Mouse (Mus musculus) heart, adult 2 months (tissue): ENCODE measurements around the gene Ctsw. TPM values are rescaled to one million over a fixed set of nuclear protein-coding genes. Genes with fewer than 3 reads are reported as not detected.

Experiments used
- DNase-seq, 2 experiments: peaks; one replicate each; pipeline ENCODE4 v3.0.0; 2021
- H3K27ac ChIP-seq: fragments of 200-600 bp; 2 replicates; pipeline ENCODE4 v1.8.1; 2022
- H3K27me3 ChIP-seq: fragments of 200-500 bp; 2 replicates; pipeline ENCODE4 v1.6.1; 2012; ENCODE audit warnings: mild to moderate bottlenecking, low read length, inconsistent platforms, mixed read lengths; ENCODE audit not compliant: control insufficient read depth, insufficient read depth
- H3K36me3 ChIP-seq: fragments of 200-500 bp; 2 replicates; pipeline ENCODE4 v1.6.1; 2012; ENCODE audit warnings: low read length, inconsistent platforms; ENCODE audit not compliant: control insufficient read depth, insufficient read depth
- H3K4me1 ChIP-seq: fragments of 200-500 bp; 2 replicates; pipeline ENCODE4 v1.6.1; 2011; ENCODE audit warnings: low read length; ENCODE audit not compliant: control insufficient read depth, insufficient read depth
- H3K4me3 ChIP-seq: fragments of 200-600 bp; 2 replicates; pipeline ENCODE4 v1.8.1; 2022
- H3K79me2 ChIP-seq: fragments of 200-500 bp; replicated peaks from 2 replicates; pipeline ENCODE4 v1.6.1; 2012; ENCODE audit warnings: mild to moderate bottlenecking, inconsistent platforms, low read length, moderate library complexity, mixed read lengths; ENCODE audit not compliant: control insufficient read depth, insufficient read depth
- H3K9ac ChIP-seq: fragments of 200-500 bp; 2 replicates; pipeline ENCODE4 v1.6.1; 2012; ENCODE audit warnings: low read depth, mild to moderate bottlenecking, control low read depth, inconsistent platforms, low read length, mixed read lengths
- CTCF ChIP-seq: fragments of 200-600 bp; IDR thresholded peaks from 2 replicates; pipeline ENCODE4 v1.8.1; 2022; ENCODE audit warnings: antibody characterized with exemption, mild to moderate bottlenecking, moderate library complexity
- EP300 ChIP-seq: fragments of 200-500 bp; IDR thresholded peaks from 2 replicates; pipeline ENCODE4 v1.6.1; 2011; ENCODE audit warnings: low read depth, low read length, control low read depth; ENCODE audit not compliant: insufficient read depth
- POLR2A ChIP-seq: fragments of 200-500 bp; IDR thresholded peaks from 2 replicates; pipeline ENCODE4 v1.6.1; 2011; ENCODE audit warnings: mild to moderate bottlenecking, low read depth, low read length, control low read depth; ENCODE audit not compliant: insufficient read depth
- WGBS: fragments of 180-500 bp; shearing (Covaris S2); methylation state at CpG from one replicate; pipeline ENCODE4 v1.1.7; 2018; 5-methylcytosine and 5-hydroxymethylcytosine counted together
- intact Hi-C: fragments of 180-260 bp; cut with DNase I; formaldehyde crosslinking; loops from one replicate; pipeline ENCODE4 v1.15.1; 2025
- polyA plus RNA-seq: library from polyadenylated mRNA; depleted of rRNA; stranded (reverse); fragments of >200 nt; gene quantifications from 2 replicates; pipeline ENCODE4 v1.2.3, GENCODE M21; 2012
- total RNA-seq, 2 experiments: library from RNA; stranded (reverse); gene quantifications; 2 replicates each; pipeline ENCODE4 v1.2.3; 2021

Gene Ctsw
- total and polyA plus RNA-seq, 3 experiments: 0.32 to 2.0 (median 0.42) TPM

DNA sequence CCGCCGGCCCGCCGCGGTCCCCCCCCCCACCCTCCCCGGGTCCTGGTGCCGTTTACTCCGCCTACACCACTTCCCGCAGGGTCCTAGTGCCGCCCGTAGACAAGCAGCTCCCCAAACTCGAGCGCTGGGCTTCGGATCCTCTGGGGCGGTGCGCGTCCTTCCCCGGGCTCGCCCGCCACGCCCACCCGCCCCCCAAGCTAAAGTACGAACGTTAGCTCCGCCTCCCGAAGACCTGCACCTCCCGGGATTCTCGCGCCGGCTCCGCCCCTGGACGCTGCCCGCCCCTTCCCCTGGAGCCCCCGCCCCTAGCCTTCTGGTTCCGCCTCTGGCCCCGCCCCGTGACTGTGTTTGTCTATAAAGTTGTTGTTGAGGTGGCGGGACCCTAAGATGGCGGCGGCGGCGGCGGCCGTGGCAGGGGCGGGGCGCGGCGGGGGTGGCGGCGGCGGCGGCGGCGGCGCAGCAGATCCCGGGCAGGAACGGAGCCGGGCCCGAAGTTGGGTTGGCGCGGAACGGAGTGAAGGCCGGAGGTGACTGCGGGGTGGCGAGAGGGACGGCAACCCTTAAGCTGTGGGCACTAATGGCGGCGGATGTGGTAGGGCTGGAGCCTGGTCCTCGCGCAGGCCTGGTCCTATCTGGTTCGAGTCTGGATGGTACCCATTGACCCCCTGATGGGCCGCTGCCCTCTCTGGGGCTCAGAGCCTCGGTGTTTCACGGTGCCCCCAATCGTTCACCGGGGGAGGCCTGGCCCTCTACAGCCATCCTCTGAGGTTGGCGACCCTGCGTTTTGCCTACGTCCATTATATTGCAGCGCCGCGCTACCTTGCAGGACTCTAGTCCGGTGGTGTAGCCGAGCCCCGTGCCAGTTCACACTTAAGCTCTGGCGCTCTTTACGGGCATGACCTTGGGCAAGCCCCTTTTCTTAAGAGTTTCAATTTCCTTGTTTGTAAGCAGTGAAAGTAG, 43.2 kb downstream of the Ctsw start, which contains the start of the genes Drap1 and AI837181:
Gene Drap1 (minus strand): TSS at position 198 of the 960 bp plus-strand sequence.
Gene AI837181 (plus strand): TSS at position 363 of the 960 bp plus-strand sequence.
- Histone ChIP-seq H3K27me3 (no peaks in the 10 kb centered on the region), H3K4me1 (peaks cover 15% of the 10 kb centered on the region), H3K27ac (peak within 1 kb of the TSS; percentile 97), H3K79me2 (peaks cover 6% of the 10 kb centered on the region; the same call in 1 of the 2 replicates), H3K9ac (peak within 1 kb of the TSS; percentile 96), H3K4me3 (peak within 1 kb of the TSS; percentile 95), H3K36me3 (peaks cover 2% of the 10 kb centered on the region)
- peak; percentile 93 to 94 for DNase-seq
- intact Hi-C loops: loop anchor here (1.0 to 2.0 kb wide), 2 partner anchors 36 to 63 kb away; partner anchors contain the start of genes Mus81 and Sart1
- TF ChIP-seq CTCF: no peak
- no peak for TF ChIP-seq EP300
- TF ChIP-seq POLR2A: 0 out of 2 replicates have a peak, but pooled peaks have one; percentile 4
- under 1% methylated on average over 84 of the region's 87 CpGs for WGBS

DNA sequence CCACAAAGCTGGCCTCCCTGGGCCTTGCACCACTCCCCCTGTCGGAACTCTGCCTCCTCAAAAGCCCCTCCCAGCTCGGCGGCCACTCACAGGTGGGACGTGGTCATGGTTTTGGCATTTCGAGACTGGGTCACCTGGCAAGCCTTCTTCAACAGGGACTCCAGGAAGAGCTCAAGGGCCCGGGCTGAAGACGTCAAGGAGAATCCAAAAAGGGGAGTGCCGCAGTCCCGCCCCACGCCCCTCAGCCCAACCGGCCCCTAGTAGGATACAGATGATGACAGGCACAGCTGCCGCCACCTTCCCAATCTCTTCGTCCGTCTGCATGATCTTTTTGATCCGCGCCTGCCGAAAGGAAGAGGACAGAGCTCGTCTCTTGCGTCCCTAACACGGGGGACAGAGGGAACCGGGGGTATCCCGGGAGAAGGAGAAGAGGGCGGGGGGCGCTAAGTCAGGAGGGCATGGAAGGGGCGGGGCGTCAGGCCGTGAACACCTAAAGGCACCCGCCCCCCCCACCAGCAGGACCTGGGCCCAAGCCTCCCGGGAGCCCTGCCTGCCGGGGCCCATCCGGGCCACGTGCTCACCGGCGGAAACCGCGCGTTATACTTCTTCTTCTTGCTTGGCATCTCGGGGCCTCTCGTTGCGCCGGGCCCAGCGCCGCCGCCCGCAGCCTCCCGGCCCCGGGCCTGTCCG, 44.1 kb downstream of the Ctsw start:
- peak overlapping the region; percentile 92 for H3K4me3 ChIP-seq
- peak overlapping the region; percentile 80 for H3K9ac ChIP-seq
- WGBS: under 1% methylated on average over 42 of the region's 48 CpGs
- intact Hi-C loops: loop anchor here (2.0 kb wide), 1 partner anchor 35 kb away; the partner anchor contains the start of gene Sart1
- peaks cover 7% of the 10 kb centered on the region for H3K36me3 ChIP-seq
- H3K79me2 ChIP-seq: peaks cover 6% of the 10 kb centered on the region; the same call in 1 of the 2 replicates
- no peaks in the 10 kb centered on the region for H3K27me3 ChIP-seq
- H3K4me1 ChIP-seq: peaks cover 15% of the 10 kb centered on the region
- no peak for DNase-seq
- peak overlapping the region; percentile 90 for H3K27ac ChIP-seq
- TF ChIP-seq POLR2A: 0 out of 2 replicates have a peak, but pooled peaks have one; percentile 9
- TF ChIP-seq EP300: no peak
- TF ChIP-seq CTCF: no peak

DNA sequence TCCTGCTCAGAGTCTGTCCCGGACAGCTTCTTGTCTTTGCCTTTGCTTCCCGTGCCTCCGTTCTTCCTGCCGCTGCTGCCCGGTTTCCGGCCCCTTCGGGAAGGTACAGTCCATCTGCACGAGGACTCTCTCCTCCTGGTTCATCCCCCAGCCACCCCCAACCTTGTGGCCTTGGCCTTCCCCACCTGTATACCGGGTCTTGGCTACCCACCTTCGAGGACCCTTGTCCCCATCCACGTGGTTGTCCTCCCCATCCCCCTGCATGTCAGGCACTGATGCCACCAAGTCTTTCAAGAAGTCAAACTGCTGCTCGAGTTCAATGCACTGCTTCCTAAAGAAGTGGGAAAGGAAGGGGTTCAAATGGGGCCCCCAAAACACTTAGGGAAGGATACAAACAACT, 44.7 kb downstream of the Ctsw start:
- peaks cover 6% of the 10 kb centered on the region; the same call in 1 of the 2 replicates for H3K79me2 ChIP-seq
- 52% methylated on average over 12 of the region's 12 CpGs for WGBS
- intact Hi-C loops: no loop called here
- peak; percentile 22 to 50 for DNase-seq
- H3K9ac ChIP-seq: peak overlapping the region; percentile 80
- peak overlapping the region; percentile 90 for H3K27ac ChIP-seq
- TF ChIP-seq POLR2A (0 out of 2 replicates have a peak, but pooled peaks have one; percentile 28), CTCF (no peak), EP300 (no peak)
- peak overlapping the region; percentile 92 for H3K4me3 ChIP-seq
- peaks cover 15% of the 10 kb centered on the region for H3K4me1 ChIP-seq
- H3K36me3 ChIP-seq: peaks cover 7% of the 10 kb centered on the region
- no peaks in the 10 kb centered on the region for H3K27me3 ChIP-seq

DNA sequence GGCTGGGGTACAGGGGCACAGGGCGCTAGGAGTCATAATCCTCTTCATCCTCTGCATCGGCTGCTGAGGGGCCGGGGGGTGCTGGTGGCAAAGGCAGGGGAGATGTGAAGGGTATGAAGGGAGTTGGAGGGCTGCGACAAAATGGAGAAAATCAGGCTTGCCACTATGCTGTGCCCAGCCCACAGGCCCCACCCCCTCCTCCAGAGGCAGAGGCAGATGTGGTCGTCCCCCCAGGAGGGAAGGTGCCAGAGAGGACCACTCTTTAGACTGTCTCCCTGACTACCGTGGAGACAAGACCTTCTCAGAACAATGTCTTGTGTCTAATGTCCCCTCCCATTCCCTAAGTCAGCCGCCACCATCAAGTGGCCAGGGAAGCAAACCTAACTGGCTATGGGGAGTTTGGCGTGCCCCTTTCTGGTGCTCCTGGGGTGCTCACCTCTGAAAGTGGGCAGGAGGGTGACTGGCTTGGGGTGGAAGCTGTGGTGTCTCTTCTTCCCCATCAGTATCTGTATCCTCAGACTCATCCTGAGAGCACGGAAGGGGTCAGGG, 45.3 kb downstream of the Ctsw start:
- intact Hi-C loops: no loop called here
- H3K4me3 ChIP-seq: no peak overlapping the region
- TF ChIP-seq EP300 (0 out of 2 replicates have a peak, but pooled peaks have one; percentile 34), POLR2A (no peak)
- no peaks in the 10 kb centered on the region for H3K27me3 ChIP-seq
- peak overlapping the region; percentile 9 for H3K9ac ChIP-seq
- DNase-seq: no peak
- peaks cover 7% of the 10 kb centered on the region for H3K36me3 ChIP-seq
- H3K79me2 ChIP-seq: peaks cover 6% of the 10 kb centered on the region; the same call in 1 of the 2 replicates
- H3K27ac ChIP-seq: peak overlapping the region; percentile 90; the same call in 1 of the 2 replicates
- peaks cover 16% of the 10 kb centered on the region for H3K4me1 ChIP-seq
- WGBS: 77% methylated on average over 9 of the region's 9 CpGs

DNA sequence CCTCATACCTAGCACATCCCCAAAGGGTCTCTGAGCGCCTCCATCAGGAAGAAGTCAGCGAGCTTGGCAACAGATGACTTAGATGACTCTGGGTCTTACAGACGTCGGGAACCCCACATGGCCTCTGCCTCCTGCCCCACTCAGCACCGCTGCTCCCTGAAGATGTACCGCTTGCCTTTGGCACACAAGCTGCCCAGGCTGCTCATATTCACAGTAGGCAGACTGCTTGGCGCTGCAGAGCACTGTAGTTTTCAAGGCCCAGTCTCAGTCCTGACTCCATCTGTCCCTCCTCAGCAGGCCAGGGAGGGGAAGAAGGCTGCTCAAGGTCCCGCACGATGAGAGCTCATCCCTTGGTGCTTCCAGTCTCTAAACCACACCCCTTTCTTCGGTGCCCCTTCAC, 46.0 kb downstream of the Ctsw start:
- DNase-seq: no peak
- H3K4me3 ChIP-seq: no peak overlapping the region
- TF ChIP-seq EP300: 0 out of 2 replicates have a peak, but pooled peaks have one; percentile 7
- TF ChIP-seq CTCF: no peak
- TF ChIP-seq POLR2A: peak; percentile 19; the same call in 1 of the 2 replicates
- peaks cover 17% of the 10 kb centered on the region for H3K4me1 ChIP-seq
- H3K27ac ChIP-seq: no peak overlapping the region
- H3K79me2 ChIP-seq: peaks cover 6% of the 10 kb centered on the region; the same call in 1 of the 2 replicates
- no peaks in the 10 kb centered on the region for H3K27me3 ChIP-seq
- WGBS: 78% methylated on average over 10 of the region's 10 CpGs
- no peak overlapping the region for H3K9ac ChIP-seq
- intact Hi-C loops: no loop called here
- peaks cover 11% of the 10 kb centered on the region for H3K36me3 ChIP-seq
